Mouse (Mus musculus) CD4-positive, CD25-positive, alpha-beta regulatory T cell, adult 2 months (primary cell): ENCODE measurements around the gene Cyp3a25.
"Not testable (repeated sequence)": the region's sequence is repeated elsewhere in the genome, so short reads cannot be mapped to it uniquely, and the experiment has no call there.

Experiments
- DNase-seq: peaks from one replicate; pipeline ENCODE4 v3.0.0-alpha.2; 2012; ENCODE audit warnings: low read depth, low spot score

The Cyp3a25 gene

GRCm38 (mm10) chr5:146009509-146009908 lies at the start of gene Cyp3a25:
TSS of gene Cyp3a25 (minus strand) at chr5:146009618.
- DNase-seq = not testable (repeated sequence)

GRCm38 (mm10) chr5:146021136-146021535 lies 11.7 kb upstream of the Cyp3a25 start:
- DNase-seq = no peak

DNA sequence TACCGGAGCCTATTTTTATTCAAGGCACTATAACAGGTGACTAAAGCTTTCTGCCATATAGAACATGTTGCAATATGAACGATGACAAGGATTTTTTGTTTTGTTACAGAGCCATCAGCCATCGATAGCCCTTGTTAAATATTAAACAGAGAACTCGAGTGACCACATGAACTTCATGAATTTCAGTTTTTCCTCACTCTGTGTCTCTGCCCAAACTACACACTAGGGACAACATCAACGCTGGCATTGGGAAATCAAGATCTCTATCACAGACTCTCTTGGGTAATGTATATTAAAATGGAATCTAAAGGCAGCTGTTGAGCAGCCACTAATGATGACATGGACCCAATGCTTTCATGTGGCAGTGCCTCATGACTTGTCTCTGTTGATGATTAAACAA lies 8.9 kb upstream of the Cyp3a25 start:
- no peak for DNase-seq

DNA sequence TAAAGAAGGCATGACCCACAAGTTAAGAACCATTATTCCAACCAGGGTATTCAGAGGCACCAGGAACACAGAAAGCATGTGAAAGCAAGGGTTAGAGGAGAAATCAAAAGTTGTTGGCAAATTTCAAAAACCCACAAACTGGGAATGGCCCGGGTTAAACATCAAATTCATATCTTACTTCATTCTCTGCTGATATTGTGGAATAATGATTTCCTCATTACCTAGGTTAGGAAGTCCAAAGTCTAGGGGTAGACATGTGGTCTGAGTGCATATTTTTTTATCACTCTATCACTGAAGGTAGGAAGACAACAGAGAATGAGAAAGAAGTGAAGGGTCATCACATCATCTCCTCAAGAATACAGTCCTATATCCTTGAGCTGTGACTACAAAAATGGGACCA lies 1.8 kb upstream of the Cyp3a25 start:
- no peak for DNase-seq

GRCm38 (mm10) chr5:145967080-145967479 lies 42.3 kb downstream of the Cyp3a25 start:
- no peak for DNase-seq
